Mouse (Mus musculus): ENCODE results near the gene Efr3b. TPM values are rescaled to one million over a fixed set of nuclear protein-coding genes. Genes with fewer than 3 reads are reported as not detected.

Gene Efr3b
- polyA plus RNA-seq, 1 experiment = 21.4 TPM

DNA sequence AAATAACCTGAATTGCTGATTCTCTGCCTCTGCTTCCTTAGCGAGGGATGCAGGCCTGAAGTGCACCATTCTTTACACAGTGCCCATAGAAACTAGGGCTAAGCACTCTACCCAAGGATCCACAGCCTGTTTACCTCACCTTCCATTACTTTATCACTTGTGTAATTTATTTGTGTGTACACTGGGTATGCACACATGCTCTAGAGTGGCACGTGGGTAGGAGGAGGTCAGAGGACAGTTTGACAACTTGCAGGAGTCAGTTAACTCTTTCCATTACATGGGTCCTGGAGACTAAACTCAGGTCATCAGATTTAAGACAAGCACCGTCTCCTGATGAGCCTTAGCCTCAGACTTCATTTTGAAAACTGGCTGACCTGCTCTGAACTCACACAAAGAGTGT lies 120.1 kb downstream of the Efr3b start:
- Histone ChIP-seq H3K27ac (ENCODE audit: insufficient read depth, low read depth, low read length) (no peak overlapping the region), H3K4me1 (ENCODE audit: control insufficient read depth, insufficient read depth, insufficient read length, low read length) (peaks cover 10% of the 10 kb centered on the region; the same call in 1 of the 2 replicates), H3K4me3 (ENCODE audit: low read depth, low read length) (no peak overlapping the region), H3K36me3 (ENCODE audit: control insufficient read depth, insufficient read depth, low read length) (peaks cover 5% of the 10 kb centered on the region; the same call in 1 of the 2 replicates), H3K27me3 (ENCODE audit: control insufficient read depth, insufficient read depth, low read length) (no peaks in the 10 kb centered on the region)
- WGBS = 54% methylated on average over 3 of the region's 3 CpGs
- TF ChIP-seq POLR2A (IDR thresholded peaks at IDR 0.05; ENCODE audit: low read depth, low read length) (no peak), CTCF (IDR thresholded peaks at IDR 0.05; ENCODE audit: extremely low read depth, insufficient read length, insufficient replicate concordance, low read depth, low read length) (no peak)

DNA sequence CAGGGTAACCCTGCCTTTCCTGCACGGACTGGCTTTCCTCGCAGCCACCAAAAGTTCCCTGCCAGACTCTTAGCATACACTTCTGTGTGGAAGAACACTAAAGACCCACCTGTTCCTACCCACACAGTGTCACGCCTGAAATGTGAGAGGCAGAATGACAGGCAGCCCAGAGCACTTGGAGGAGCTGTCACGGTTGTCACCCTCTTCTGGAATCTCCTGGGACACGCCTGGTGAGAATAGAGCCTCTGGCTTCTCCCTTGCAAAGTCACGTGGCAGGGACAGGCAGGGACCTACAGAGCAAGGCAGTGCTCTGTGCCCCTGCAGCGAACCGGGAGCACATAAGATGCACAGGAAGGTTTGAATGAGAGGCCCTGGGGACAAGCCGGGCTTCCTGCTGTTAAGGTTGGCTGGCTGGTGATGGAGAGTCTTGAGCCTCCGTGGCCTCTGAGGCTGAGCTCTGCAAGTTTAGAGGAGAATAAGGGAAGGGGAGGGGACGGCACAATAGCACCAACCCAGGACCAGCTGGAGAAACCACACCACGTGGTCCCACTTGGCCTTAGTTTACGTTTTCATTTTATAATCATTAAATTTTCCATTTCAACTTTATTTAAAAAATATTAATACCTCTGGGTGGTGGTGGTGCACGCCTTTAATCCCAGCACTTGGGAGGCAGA lies 120.9 kb downstream of the Efr3b start:
- WGBS = 55% methylated on average over 14 of the region's 14 CpGs
- Histone ChIP-seq H3K4me1 (ENCODE audit: control insufficient read depth, insufficient read depth, insufficient read length, low read length) (peaks cover 10% of the 10 kb centered on the region; the same call in 1 of the 2 replicates), H3K36me3 (ENCODE audit: control insufficient read depth, insufficient read depth, low read length) (peaks cover 5% of the 10 kb centered on the region; the same call in 1 of the 2 replicates), H3K27me3 (ENCODE audit: control insufficient read depth, insufficient read depth, low read length) (no peaks in the 10 kb centered on the region), H3K4me3 (ENCODE audit: low read depth, low read length) (no peak overlapping the region), H3K27ac (ENCODE audit: insufficient read depth, low read depth, low read length) (no peak overlapping the region)
- TF ChIP-seq CTCF (IDR thresholded peaks at IDR 0.05; ENCODE audit: extremely low read depth, insufficient read length, insufficient replicate concordance, low read depth, low read length) = no peak
- no peak for TF ChIP-seq POLR2A (IDR thresholded peaks at IDR 0.05; ENCODE audit: low read depth, low read length)

DNA sequence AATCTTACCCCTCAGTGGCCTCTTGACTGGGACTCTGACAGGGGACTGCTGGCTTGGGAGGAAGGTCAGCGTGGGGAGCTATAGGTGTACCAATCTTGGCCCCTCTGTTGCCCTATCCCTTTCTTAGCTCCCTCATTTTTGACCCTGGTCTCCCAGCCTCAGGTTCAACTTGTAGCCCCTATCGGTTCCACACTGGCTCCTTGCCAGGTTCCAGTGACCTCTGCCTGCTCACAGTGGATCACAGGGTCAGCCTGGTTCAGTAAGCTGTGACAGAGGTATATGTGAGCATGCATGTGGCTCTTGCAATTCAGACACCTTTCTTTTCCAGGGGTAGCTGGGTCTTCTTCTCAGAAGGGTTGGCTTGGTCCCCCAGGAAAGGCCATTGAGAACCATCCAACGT lies 122.9 kb downstream of the Efr3b start:
- TF ChIP-seq CTCF (IDR thresholded peaks at IDR 0.05; ENCODE audit: extremely low read depth, insufficient read length, insufficient replicate concordance, low read depth, low read length) = no peak
- no peak for TF ChIP-seq POLR2A (IDR thresholded peaks at IDR 0.05; ENCODE audit: low read depth, low read length)
- Histone ChIP-seq H3K36me3 (ENCODE audit: control insufficient read depth, insufficient read depth, low read length) (peaks cover 9% of the 10 kb centered on the region; the same call in 1 of the 2 replicates), H3K4me1 (ENCODE audit: control insufficient read depth, insufficient read depth, insufficient read length, low read length) (peaks cover 10% of the 10 kb centered on the region; the same call in 1 of the 2 replicates), H3K27me3 (ENCODE audit: control insufficient read depth, insufficient read depth, low read length) (no peaks in the 10 kb centered on the region), H3K27ac (ENCODE audit: insufficient read depth, low read depth, low read length) (no peak overlapping the region), H3K4me3 (ENCODE audit: low read depth, low read length) (no peak overlapping the region)
- WGBS = 66% methylated on average over 3 of the region's 3 CpGs

Other genes starting within 250 kb of the Efr3b start
- 5.2 and 10.2 TPM in 2 replicates for gene Dnmt3a, start 232.9 kb downstream of the Efr3b start, polyA plus RNA-seq (2012; rRNA removed)
- gene Pomc, start 84.0 kb downstream of the Efr3b start, polyA plus RNA-seq (2012; rRNA removed) = 0.10 and 0.20 TPM in 2 replicates
- 1.1 and 1.4 TPM in 2 replicates for gene Dnajc27, start 43.7 kb upstream of the Efr3b start, polyA plus RNA-seq (2012; rRNA removed)
- 2.0 and 2.4 TPM in 2 replicates for gene Adcy3, start 94.2 kb upstream of the Efr3b start, polyA plus RNA-seq (2012; rRNA removed)
- gene Ptrhd1, start 195.1 kb upstream of the Efr3b start, polyA plus RNA-seq (2012; rRNA removed) = 1.8 and 3.1 TPM in 2 replicates
- 4.1 and 7.0 TPM in 2 replicates for gene Cenpo, start 195.4 kb upstream of the Efr3b start, polyA plus RNA-seq (2012; rRNA removed)

Measured in small intestine, adult 2 months (tissue).